Mouse (Mus musculus) monocyte, adult 5-6 weeks (primary cell): ENCODE data around the gene Plppr1. TPM values are rescaled to one million over a fixed set of nuclear protein-coding genes. Genes with fewer than 3 reads are reported as not detected.
"Not testable (repeated sequence)": the region's sequence is repeated elsewhere in the genome, so short reads cannot be mapped to it uniquely, and the experiment has no call there.

Source experiments
- ATAC-seq: fragments of 153-309, 156-312 bp; replicated peaks from 2 replicates; pipeline ENCODE4 v1.8.0; 2017; ENCODE audit warnings: mild to moderate bottlenecking; ENCODE audit not compliant: low TSS enrichment, insufficient number of reproducible peaks, severe bottlenecking, poor library complexity, low FRiP score
- total RNA-seq: library from RNA; stranded (forward); fragments of 200-1000, 200-491, 200-594 nt; gene quantifications from 3 replicates; pipeline ENCODE4 v1.2.3, GENCODE M21; 2017

Gene Plppr1
- total RNA-seq, 1 experiment from 2014 or later = not detected

DNA sequence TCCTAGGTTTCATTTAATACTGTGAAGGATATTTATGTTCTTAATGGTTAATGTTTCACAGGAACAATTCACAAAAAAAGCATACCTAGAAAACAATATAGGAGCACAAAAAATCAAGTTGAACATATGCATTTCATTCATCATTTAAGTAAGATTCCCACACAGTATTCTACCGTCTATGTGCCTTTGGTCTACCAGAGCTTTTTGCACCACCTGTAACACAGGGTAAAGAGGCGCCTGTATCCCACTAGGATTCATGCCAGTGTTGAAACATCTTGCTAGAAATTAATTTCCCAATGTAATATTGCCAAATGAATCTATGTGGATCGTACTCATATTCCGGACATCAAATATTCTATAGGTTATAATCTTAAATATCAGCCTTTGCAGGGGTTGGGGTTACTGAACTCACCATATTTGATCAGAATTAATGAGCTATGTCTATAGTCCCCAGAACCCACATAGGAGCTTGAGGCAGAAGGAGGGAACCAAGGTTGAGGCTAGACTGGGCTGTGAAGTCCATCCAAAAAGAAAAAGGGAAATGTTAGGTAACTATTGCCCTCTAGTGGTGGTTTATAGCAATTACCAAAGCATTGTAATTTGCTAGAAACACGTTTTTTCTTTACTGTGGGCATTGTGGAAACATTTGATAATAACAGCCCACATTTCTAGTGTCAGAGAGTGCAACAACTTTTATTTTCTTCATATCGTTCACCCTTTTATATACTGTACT lies 263.0 kb downstream of the Plppr1 start:
- no peak for ATAC-seq

DNA sequence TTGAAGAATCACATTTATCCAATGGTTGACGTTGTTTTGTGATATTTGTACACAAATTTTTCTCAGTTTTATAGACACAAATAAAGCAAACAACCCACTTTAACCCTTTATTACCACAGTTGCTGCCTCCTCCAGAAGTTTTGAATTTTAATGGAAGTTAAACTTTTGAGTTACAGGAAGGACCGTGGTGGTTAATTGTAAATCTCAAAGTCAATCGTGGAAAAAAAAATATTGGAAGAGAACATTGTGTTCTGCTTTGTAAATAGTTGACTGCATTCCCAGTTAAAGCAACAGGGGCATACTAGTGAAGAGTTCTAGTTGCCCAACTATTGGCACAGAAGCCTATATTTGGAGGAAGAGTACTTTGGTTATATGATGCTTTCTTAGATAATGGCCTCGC lies 278.9 kb downstream of the Plppr1 start:
- ATAC-seq = not testable (repeated sequence)

DNA sequence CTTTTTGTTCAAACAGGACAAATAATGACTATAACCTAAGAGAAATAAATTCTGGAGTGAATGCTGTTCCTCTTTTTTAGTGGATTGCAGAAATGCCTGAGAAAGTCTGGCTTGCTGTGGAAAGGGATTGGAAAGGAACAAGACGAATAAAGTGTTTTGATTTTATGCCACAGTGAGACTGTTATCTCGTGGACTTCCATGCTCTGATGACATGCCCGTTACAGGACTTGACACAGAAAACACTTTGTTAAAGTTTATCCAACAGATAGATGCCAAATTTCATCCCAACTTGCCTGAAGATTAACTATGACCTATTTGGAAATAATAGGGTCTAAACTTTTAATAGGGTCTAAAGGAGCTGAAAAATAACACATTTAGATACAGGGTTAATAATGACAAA lies 281.0 kb downstream of the Plppr1 start:
- ATAC-seq = not testable (repeated sequence)

DNA sequence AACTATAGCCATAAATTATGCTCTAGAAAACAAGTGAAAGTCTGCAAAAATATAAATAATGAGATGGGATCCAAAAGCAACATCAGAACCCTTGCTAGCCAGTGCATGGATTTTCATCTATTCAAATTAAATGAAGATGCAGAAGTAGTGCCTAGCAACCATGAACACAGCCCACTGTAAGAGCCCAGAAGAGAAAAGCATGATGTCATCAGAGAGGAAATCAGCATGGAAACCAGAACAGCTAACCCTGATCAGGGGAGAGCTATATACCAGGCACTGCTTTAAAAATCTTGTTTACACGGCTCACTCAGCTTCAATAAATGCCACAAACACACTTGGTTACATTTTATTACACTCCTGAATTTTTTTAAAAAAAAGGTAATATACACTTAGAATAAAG lies 288.9 kb downstream of the Plppr1 start:
- not testable (repeated sequence) for ATAC-seq

DNA sequence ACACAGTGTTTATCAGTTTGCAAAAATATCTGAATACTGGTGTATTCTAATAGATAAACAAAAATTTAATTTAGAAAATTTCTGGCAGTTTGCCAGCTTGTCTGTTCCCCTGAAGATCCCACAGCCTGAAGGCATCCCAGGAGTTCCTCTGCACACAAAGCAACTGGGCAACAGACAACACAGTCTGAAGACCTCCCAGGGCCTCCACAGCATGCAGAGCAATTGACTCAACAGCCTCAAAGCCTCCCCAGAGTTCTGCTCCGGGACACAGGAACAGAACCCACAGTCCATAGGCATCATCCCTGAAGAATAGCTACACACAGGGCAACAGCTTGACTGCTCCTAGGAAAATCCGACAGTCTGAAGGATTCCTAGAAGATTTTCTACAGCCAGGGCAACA lies 289.6 kb downstream of the Plppr1 start:
- no peak for ATAC-seq

DNA sequence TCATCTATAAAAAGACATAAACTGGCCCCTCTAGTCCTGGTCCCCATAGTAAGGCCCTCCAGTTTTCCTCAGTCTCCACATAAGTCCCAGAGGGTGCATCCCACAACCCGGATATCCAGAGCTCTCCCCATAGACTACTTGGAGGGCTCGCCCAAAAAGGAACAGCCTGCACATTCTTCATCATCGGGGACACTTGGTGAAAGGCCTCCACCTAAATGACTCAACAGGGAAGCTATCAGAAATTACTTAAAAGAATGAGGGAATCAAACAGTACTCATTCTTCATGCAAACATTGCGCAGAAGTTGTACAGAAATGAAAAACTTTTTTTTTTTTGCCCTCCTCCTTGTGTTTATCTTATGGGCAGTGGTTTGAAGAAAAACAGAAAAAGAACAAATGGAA lies 291.4 kb downstream of the Plppr1 start:
- ATAC-seq = no peak

DNA sequence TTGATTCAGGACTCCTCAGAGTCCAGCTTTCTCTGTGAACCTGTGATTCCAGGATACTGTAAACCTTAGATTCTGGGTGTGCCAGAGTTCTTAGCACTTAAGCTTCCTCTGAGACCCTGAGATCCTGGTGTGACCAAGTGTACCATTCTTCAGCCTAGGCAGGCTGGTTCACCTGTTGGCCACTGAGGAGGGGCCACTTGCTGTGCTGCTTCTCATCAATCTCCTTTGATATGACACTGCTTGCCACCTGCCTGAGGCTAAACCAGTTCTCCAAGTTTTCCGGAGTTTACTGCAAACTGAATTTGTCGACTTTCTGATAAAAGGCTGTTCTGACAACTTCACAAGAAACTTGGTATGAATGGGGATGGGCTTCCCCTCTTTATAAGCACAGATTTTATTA lies 298.0 kb downstream of the Plppr1 start:
- ATAC-seq = no peak

DNA sequence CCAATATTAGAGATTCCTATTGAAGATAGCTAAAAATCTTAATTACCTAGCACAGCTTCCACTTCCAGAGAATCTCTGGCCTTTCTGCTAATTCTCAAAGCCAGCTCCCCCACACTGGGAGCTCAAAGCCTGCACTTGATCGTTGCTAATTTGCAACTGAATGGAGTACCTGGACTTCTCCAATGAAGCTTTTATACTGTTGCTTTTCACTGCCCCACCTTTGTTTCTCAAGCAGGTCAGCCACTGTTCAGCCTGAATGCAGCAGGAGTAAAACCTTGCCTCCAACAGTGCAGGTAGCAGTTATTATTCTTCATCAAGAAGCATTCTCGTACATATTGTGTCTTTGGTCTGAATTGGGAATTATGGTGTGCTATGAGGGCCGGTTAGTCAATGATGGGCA lies 309.0 kb downstream of the Plppr1 start:
- ATAC-seq = not testable (repeated sequence)

DNA sequence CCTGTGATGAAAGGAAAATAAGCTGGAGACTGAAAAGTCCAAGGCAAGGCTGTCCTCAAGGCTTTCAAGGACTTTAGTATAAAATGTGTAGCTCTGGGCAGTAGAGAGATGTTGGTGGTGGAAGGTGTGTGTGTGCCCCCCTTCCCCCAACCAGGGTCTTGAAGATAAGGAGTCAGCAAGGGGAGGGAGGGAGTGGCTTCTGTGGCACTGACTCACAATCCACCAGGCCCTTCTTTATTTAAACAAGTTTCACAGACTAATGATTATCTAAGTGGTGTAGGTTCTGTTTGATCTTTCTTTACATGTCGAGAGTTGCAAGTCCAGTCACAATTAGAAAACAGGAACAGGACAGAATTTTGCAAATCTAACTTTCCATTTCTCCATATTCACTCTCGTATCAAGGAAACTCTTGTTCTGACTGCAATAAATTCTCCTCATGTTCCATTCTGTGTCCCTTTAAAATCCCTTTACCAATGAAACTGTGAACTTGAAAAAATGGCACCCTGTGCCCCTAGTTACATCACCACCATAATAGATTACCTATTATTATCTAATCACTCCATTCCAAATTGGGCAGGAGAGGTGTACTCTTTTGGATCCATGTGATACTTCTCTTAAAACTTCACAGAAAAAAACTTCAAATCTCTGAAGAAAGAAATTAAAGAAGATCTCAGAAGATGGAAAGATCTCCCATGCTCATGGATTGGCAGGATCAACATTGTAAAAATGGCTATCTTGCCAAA lies 324.7 kb downstream of the Plppr1 start:
- ATAC-seq = not testable (repeated sequence)

DNA sequence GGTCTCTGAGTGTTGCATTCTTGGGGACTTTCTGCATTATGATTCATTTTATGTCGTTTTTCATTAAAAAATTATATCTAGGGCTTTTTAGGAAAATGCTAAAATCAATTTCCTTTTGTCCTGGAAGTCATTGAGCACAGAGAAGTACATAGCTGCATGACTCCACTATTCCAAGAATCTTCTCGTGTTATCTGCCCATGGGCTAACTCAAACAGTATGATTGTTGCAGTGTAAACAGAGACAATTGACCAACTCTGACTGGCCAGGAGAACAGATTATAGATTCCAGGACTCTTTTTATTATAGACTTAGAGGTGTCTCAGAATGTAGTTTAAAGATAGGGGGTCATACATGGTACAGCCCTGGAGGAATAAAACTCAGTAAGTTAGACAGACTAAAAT lies 327.8 kb downstream of the Plppr1 start:
- ATAC-seq = no peak
